Mouse (Mus musculus) Patski (cell line): ENCODE results near the gene Galnt16. TPM values are rescaled to one million over a fixed set of nuclear protein-coding genes. Genes with fewer than 3 reads are reported as not detected.

Source experiments
- ATAC-seq: fragments of 100-300 bp; one replicate; pipeline ENCODE4 v1.8.0; 2021
- CTCF ChIA-PET: fragments of 350-600 bp; sonication (Branson Sonifier 250); formaldehyde crosslinking; loops from one replicate; lab custom pipeline; 2022; ENCODE audit warnings: inconsistent platforms; lab: Charles Lee
- POLR2A ChIA-PET: fragments of 350-600 bp; sonication (Branson Sonifier 250); formaldehyde crosslinking; loops from one replicate; lab custom pipeline; 2022; ENCODE audit warnings: antibody characterized with exemption, inconsistent platforms; lab: Charles Lee
- DNase-seq: peaks from one replicate; pipeline ENCODE4 v3.0.0-alpha.2; 2011; ENCODE audit warnings: low read depth, low spot score
- H3K27me3 ChIP-seq: fragments of 371-371 bp; one replicate; pipeline ENCODE4 v1.5.1; 2021
- CTCF ChIP-seq: fragments of 100-300 bp; IDR thresholded peaks from one replicate; pipeline ENCODE4 v1.5.1; 2021
- in situ Hi-C: fragments of 300-500 bp; cut with MboI; formaldehyde crosslinking; loops from 3 replicates; pipeline ENCODE4 v1.11.1; 2018; ENCODE audit warnings: low pct_unique_long_range_greater_than_20kb, mixed read lengths
- polyA plus RNA-seq: library from polyadenylated mRNA; unstranded; gene quantifications from one replicate; pipeline ENCODE4 v1.2.3, GENCODE M21; 2021

The Galnt16 gene
- polyA plus RNA-seq, 1 experiment from 2014 or later, result 0.27 TPM

GRCm38 (mm10) chr12:80533876-80534275 is 15.8 kb downstream of the Galnt16 start:
- in situ Hi-C loops, result no loop called here
- POLR2A ChIA-PET, result no interaction called here

GRCm38 (mm10) chr12:80537313-80537712 is 19.2 kb downstream of the Galnt16 start:
- no peak for ATAC-seq

More at GRCm38 (mm10) chr12:80533876-80534275, 15.8 kb downstream of the Galnt16 start:
- H3K27me3 ChIP-seq, result peaks cover 28% of the 10 kb centered on the region
- DNase-seq (no peak), ATAC-seq (no peak)
- no peak for TF ChIP-seq CTCF
- CTCF ChIA-PET, result interaction anchor here (1.4 kb wide), 1 partner anchor 9 kb away, joined by 3 read pairs; no protein-coding TSS in a partner anchor

GRCm38 (mm10) chr12:80538311-80538710 is 20.2 kb downstream of the Galnt16 start:
- ATAC-seq (no peak), DNase-seq (no peak)
- CTCF ChIA-PET, result no interaction called here
- H3K27me3 ChIP-seq, result peaks cover 39% of the 10 kb centered on the region
- TF ChIP-seq CTCF, result no peak
- in situ Hi-C loops, result no loop called here
- POLR2A ChIA-PET, result no interaction called here

More at GRCm38 (mm10) chr12:80537313-80537712, 19.2 kb downstream of the Galnt16 start:
- no peak for DNase-seq
- no peak for TF ChIP-seq CTCF
- ChIA-PET CTCF (no interaction called here), POLR2A (no interaction called here)
- peaks cover 36% of the 10 kb centered on the region for H3K27me3 ChIP-seq
- in situ Hi-C loops, result no loop called here

- ChIA-PET CTCF (no interaction called here), POLR2A (no interaction called here)
- in situ Hi-C loops, result no loop called here
- DNase-seq, result no peak
- no peak for TF ChIP-seq CTCF
- H3K27me3 ChIP-seq, result peaks cover 51% of the 10 kb centered on the region
- no peak for ATAC-seq
These were observed 27.2 kb downstream of the Galnt16 start for GRCm38 (mm10) chr12:80545310-80545709.

- H3K27me3 ChIP-seq, result peaks cover 51% of the 10 kb centered on the region
- DNase-seq (no peak), ATAC-seq (no peak)
- CTCF ChIA-PET, result no interaction called here
- POLR2A ChIA-PET, result no interaction called here
- TF ChIP-seq CTCF, result no peak
- in situ Hi-C loops, result no loop called here
These were observed 31.6 kb downstream of the Galnt16 start for GRCm38 (mm10) chr12:80549646-80550045.

GRCm38 (mm10) chr12:80553157-80553556 is 35.1 kb downstream of the Galnt16 start:
- in situ Hi-C loops, result no loop called here
- H3K27me3 ChIP-seq, result peaks cover 37% of the 10 kb centered on the region
- CTCF ChIA-PET, result no interaction called here
- DNase-seq (no peak), ATAC-seq (no peak)
- POLR2A ChIA-PET, result no interaction called here
- TF ChIP-seq CTCF, result no peak

- DNase-seq, result no peak
These were observed 36.2 kb downstream of the Galnt16 start for GRCm38 (mm10) chr12:80554312-80554711.

GRCm38 (mm10) chr12:80561904-80562303 is 43.8 kb downstream of the Galnt16 start:
- peaks cover 61% of the 10 kb centered on the region for H3K27me3 ChIP-seq
- ChIA-PET POLR2A (interaction anchor here (0.6 kb wide), 1 partner anchor 195 kb away, joined by 3 read pairs; no protein-coding TSS in a partner anchor), CTCF (no interaction called here)
- in situ Hi-C loops, result no loop called here
- no peak for DNase-seq
- no peak for TF ChIP-seq CTCF
- ATAC-seq, result no peak

More at GRCm38 (mm10) chr12:80554312-80554711, 36.2 kb downstream of the Galnt16 start:
- TF ChIP-seq CTCF, result no peak
- H3K27me3 ChIP-seq, result peaks cover 39% of the 10 kb centered on the region
- in situ Hi-C loops, result no loop called here
- ChIA-PET POLR2A (no interaction called here), CTCF (no interaction called here)
- no peak for ATAC-seq

GRCm38 (mm10) chr12:80562793-80563192 is 44.7 kb downstream of the Galnt16 start:
- DNase-seq (no peak), ATAC-seq (no peak)
- in situ Hi-C loops, result no loop called here
- ChIA-PET POLR2A (no interaction called here), CTCF (no interaction called here)
- TF ChIP-seq CTCF, result no peak
- H3K27me3 ChIP-seq, result peaks cover 63% of the 10 kb centered on the region

GRCm38 (mm10) chr12:80564990-80565389 is 46.9 kb downstream of the Galnt16 start:
- peaks cover 53% of the 10 kb centered on the region for H3K27me3 ChIP-seq
- CTCF ChIA-PET, result no interaction called here
- ATAC-seq (no peak), DNase-seq (no peak)
- in situ Hi-C loops, result no loop called here
- POLR2A ChIA-PET, result no interaction called here
- no peak for TF ChIP-seq CTCF

GRCm38 (mm10) chr12:80565793-80566192 is 47.7 kb downstream of the Galnt16 start:
- peaks cover 50% of the 10 kb centered on the region for H3K27me3 ChIP-seq
- no peak for ATAC-seq
- POLR2A ChIA-PET, result interaction anchor here (0.6 kb wide), 1 partner anchor 122 kb away, joined by 3 read pairs; no protein-coding TSS in a partner anchor
- no peak for DNase-seq
- no peak for TF ChIP-seq CTCF
- in situ Hi-C loops, result no loop called here
- CTCF ChIA-PET, result no interaction called here

GRCm38 (mm10) chr12:80566502-80566901 is 48.4 kb downstream of the Galnt16 start:
- no peak for ATAC-seq
- ChIA-PET POLR2A (interaction anchor here (0.6 kb wide), 1 partner anchor 123 kb away, joined by 3 read pairs; no protein-coding TSS in a partner anchor), CTCF (no interaction called here)
- no peak for TF ChIP-seq CTCF
- in situ Hi-C loops, result no loop called here
- H3K27me3 ChIP-seq, result peaks cover 56% of the 10 kb centered on the region
- no peak for DNase-seq
